Mouse (Mus musculus) bone marrow macrophage, adult 2 months (primary cell): ENCODE data around the gene Dgkb.

Experiments
- CTCF ChIP-seq: IDR thresholded peaks from 2 replicates; pipeline ENCODE4 v1.5.1; 2012; ENCODE audit warnings: low read depth, mild to moderate bottlenecking, low read length, moderate library complexity
- POLR2A ChIP-seq: IDR thresholded peaks from 2 replicates; pipeline ENCODE4 v1.6.1; 2012; ENCODE audit warnings: mild to moderate bottlenecking, low read depth, low read length, borderline replicate concordance

GRCm38 (mm10) chr12:38232665-38233064 lies 415.1 kb downstream of the Dgkb start:
- TF ChIP-seq CTCF, result no peak
- TF ChIP-seq POLR2A, result no peak
